Mouse (Mus musculus): Measurements from ENCODE around the gene Ccr10. TPM values are rescaled to one million over a fixed set of nuclear protein-coding genes. Genes with fewer than 3 reads are reported as not detected.

The Ccr10 gene
- polyA plus RNA-seq, 1 experiment from 2014 or later, result 0.16 TPM

- Histone ChIP-seq H3K4me3 (no peak overlapping the region), H3K27ac (replicated peaks) (no peak overlapping the region), H3K4me1 (peaks cover 21% of the 10 kb centered on the region), H3K27me3 (replicated peaks; ENCODE audit: low read depth, poor library complexity, severe bottlenecking) (no peaks in the 10 kb centered on the region), H3K36me3 (replicated peaks) (peaks cover 69% of the 10 kb centered on the region), H3K9me3 (no peaks in the 10 kb centered on the region)
- WGBS, result 92% methylated on average over 6 of the region's 6 CpGs
- no peak for DNase-seq (ENCODE audit: low spot score)
Observed at GRCm38 (mm10) chr11:101194643-101195042, 19.4 kb upstream of the Ccr10 start.

GRCm38 (mm10) chr11:101194137-101194536 lies 18.9 kb upstream of the Ccr10 start:
- H3K27me3 ChIP-seq (replicated peaks; ENCODE audit: low read depth, poor library complexity, severe bottlenecking), result no peaks in the 10 kb centered on the region
- no peak overlapping the region for H3K4me3 ChIP-seq
- no peaks in the 10 kb centered on the region for H3K9me3 ChIP-seq
- no peak overlapping the region for H3K27ac ChIP-seq (replicated peaks)
- DNase-seq (ENCODE audit: low spot score), result no peak
- peaks cover 64% of the 10 kb centered on the region for H3K36me3 ChIP-seq (replicated peaks)
- WGBS, result 89% methylated on average over 5 of the region's 5 CpGs
- peaks cover 26% of the 10 kb centered on the region for H3K4me1 ChIP-seq

GRCm38 (mm10) chr11:101193076-101193475 lies 17.8 kb upstream of the Ccr10 start:
- 87% methylated on average over 7 of the region's 7 CpGs for WGBS

GRCm38 (mm10) chr11:101192646-101193045 lies 17.4 kb upstream of the Ccr10 start:
- no peaks in the 10 kb centered on the region for H3K9me3 ChIP-seq
- no peak overlapping the region for H3K4me3 ChIP-seq
- DNase-seq (ENCODE audit: low spot score), result no peak
- no peaks in the 10 kb centered on the region for H3K27me3 ChIP-seq (replicated peaks; ENCODE audit: low read depth, poor library complexity, severe bottlenecking)
- peaks cover 32% of the 10 kb centered on the region for H3K4me1 ChIP-seq
- H3K27ac ChIP-seq (replicated peaks), result no peak overlapping the region
- peaks cover 49% of the 10 kb centered on the region for H3K36me3 ChIP-seq (replicated peaks)
- 93% methylated on average over 6 of the region's 6 CpGs for WGBS

More at GRCm38 (mm10) chr11:101193076-101193475, 17.8 kb upstream of the Ccr10 start:
- Histone ChIP-seq H3K9me3 (no peaks in the 10 kb centered on the region), H3K27me3 (replicated peaks; ENCODE audit: low read depth, poor library complexity, severe bottlenecking) (no peaks in the 10 kb centered on the region), H3K4me3 (no peak overlapping the region), H3K36me3 (replicated peaks) (peaks cover 54% of the 10 kb centered on the region), H3K4me1 (peaks cover 32% of the 10 kb centered on the region), H3K27ac (replicated peaks) (no peak overlapping the region)
- DNase-seq (ENCODE audit: low spot score), result no peak

GRCm38 (mm10) chr11:101191919-101192470 lies 16.8 kb upstream of the Ccr10 start:
- WGBS, result 84% methylated on average over 4 of the region's 4 CpGs
- Histone ChIP-seq H3K36me3 (replicated peaks) (peaks cover 43% of the 10 kb centered on the region), H3K9me3 (no peaks in the 10 kb centered on the region), H3K4me3 (no peak overlapping the region), H3K4me1 (peaks cover 32% of the 10 kb centered on the region), H3K27me3 (replicated peaks; ENCODE audit: low read depth, poor library complexity, severe bottlenecking) (no peaks in the 10 kb centered on the region), H3K27ac (replicated peaks) (peak overlapping the region; percentile 10; the same call in 1 of the 2 replicates)
- DNase-seq (ENCODE audit: low spot score), result no peak

GRCm38 (mm10) chr11:101190913-101191907 lies 16.0 kb upstream of the Ccr10 start:
- no peak for DNase-seq (ENCODE audit: low spot score)

GRCm38 (mm10) chr11:101190181-101190912 lies 15.1 kb upstream of the Ccr10 start:
- 55% methylated on average over 8 of the region's 8 CpGs for WGBS
- peak overlapping the region; percentile 77 for H3K27ac ChIP-seq (replicated peaks)

More at GRCm38 (mm10) chr11:101190913-101191907, 16.0 kb upstream of the Ccr10 start:
- Histone ChIP-seq H3K4me1 (peaks cover 32% of the 10 kb centered on the region), H3K27me3 (replicated peaks; ENCODE audit: low read depth, poor library complexity, severe bottlenecking) (no peaks in the 10 kb centered on the region), H3K9me3 (no peaks in the 10 kb centered on the region), H3K36me3 (replicated peaks) (peaks cover 35% of the 10 kb centered on the region; the same call in 1 of the 2 replicates), H3K27ac (replicated peaks) (peak overlapping the region; percentile 77), H3K4me3 (no peak overlapping the region)
- WGBS, result 54% methylated on average over 17 of the region's 17 CpGs

GRCm38 (mm10) chr11:101189495-101190180 lies 14.4 kb upstream of the Ccr10 start:
- H3K27ac ChIP-seq (replicated peaks), result peak overlapping the region; percentile 77
- WGBS, result 8% methylated on average over 6 of the region's 6 CpGs
- no peak for DNase-seq (ENCODE audit: low spot score)
- no peaks in the 10 kb centered on the region for H3K9me3 ChIP-seq
- H3K4me1 ChIP-seq, result peaks cover 32% of the 10 kb centered on the region
- H3K36me3 ChIP-seq (replicated peaks), result peaks cover 21% of the 10 kb centered on the region; the same call in 1 of the 2 replicates
- H3K27me3 ChIP-seq (replicated peaks; ENCODE audit: low read depth, poor library complexity, severe bottlenecking), result 0 out of 2 replicates have a peak, but pooled peaks cover under 1% of the 10 kb centered on the region
- peak overlapping the region; percentile 25; the same call in 1 of the 2 replicates for H3K4me3 ChIP-seq

More at GRCm38 (mm10) chr11:101190181-101190912, 15.1 kb upstream of the Ccr10 start:
- DNase-seq (ENCODE audit: low spot score), result no peak
- H3K36me3 ChIP-seq (replicated peaks), result peaks cover 27% of the 10 kb centered on the region; the same call in 1 of the 2 replicates
- H3K4me3 ChIP-seq, result 0 out of 2 replicates have a peak overlapping the region, but pooled peaks have one; percentile 25
- H3K27me3 ChIP-seq (replicated peaks; ENCODE audit: low read depth, poor library complexity, severe bottlenecking), result no peaks in the 10 kb centered on the region
- no peaks in the 10 kb centered on the region for H3K9me3 ChIP-seq
- H3K4me1 ChIP-seq, result peaks cover 32% of the 10 kb centered on the region

- Histone ChIP-seq H3K27ac (replicated peaks) (no peak overlapping the region; the same call in 1 of the 2 replicates), H3K9me3 (no peaks in the 10 kb centered on the region), H3K27me3 (replicated peaks; ENCODE audit: low read depth, poor library complexity, severe bottlenecking) (peaks cover 10% of the 10 kb centered on the region; the same call in 1 of the 2 replicates), H3K36me3 (replicated peaks) (peaks cover 14% of the 10 kb centered on the region; the same call in 1 of the 2 replicates), H3K4me3 (no peak overlapping the region), H3K4me1 (peaks cover 32% of the 10 kb centered on the region)
- DNase-seq (ENCODE audit: low spot score), result no peak
- WGBS, result 84% methylated on average over 11 of the region's 11 CpGs
Observed at GRCm38 (mm10) chr11:101188166-101188805, 13.0 kb upstream of the Ccr10 start.

GRCm38 (mm10) chr11:101187541-101187940 lies 12.3 kb upstream of the Ccr10 start:
- H3K27me3 ChIP-seq (replicated peaks; ENCODE audit: low read depth, poor library complexity, severe bottlenecking), result peaks cover 17% of the 10 kb centered on the region
- H3K27ac ChIP-seq (replicated peaks), result no peak overlapping the region
- peaks cover 6% of the 10 kb centered on the region; the same call in 1 of the 2 replicates for H3K36me3 ChIP-seq (replicated peaks)
- H3K4me1 ChIP-seq, result peaks cover 32% of the 10 kb centered on the region
- H3K4me3 ChIP-seq, result no peak overlapping the region
- WGBS, result 93% methylated on average over 5 of the region's 5 CpGs
- no peaks in the 10 kb centered on the region for H3K9me3 ChIP-seq
- DNase-seq (ENCODE audit: low spot score), result no peak

GRCm38 (mm10) chr11:101186526-101187247 lies 11.4 kb upstream of the Ccr10 start:
- peaks cover 24% of the 10 kb centered on the region for H3K27me3 ChIP-seq (replicated peaks; ENCODE audit: low read depth, poor library complexity, severe bottlenecking)
- no peaks in the 10 kb centered on the region for H3K9me3 ChIP-seq
- 87% methylated on average over 27 of the region's 27 CpGs for WGBS
- H3K4me3 ChIP-seq, result 0 out of 2 replicates have a peak overlapping the region, but pooled peaks have one; percentile 3
- H3K27ac ChIP-seq (replicated peaks), result no peak overlapping the region
- no peaks in the 10 kb centered on the region for H3K36me3 ChIP-seq (replicated peaks)
- no peak for DNase-seq (ENCODE audit: low spot score)
- peaks cover 31% of the 10 kb centered on the region for H3K4me1 ChIP-seq

Measured in embryonic facial prominence, embryonic 10.5 days (tissue).